Mouse (Mus musculus): ENCODE results near the gene Gm42715.

Gene Gm42715

DNA sequence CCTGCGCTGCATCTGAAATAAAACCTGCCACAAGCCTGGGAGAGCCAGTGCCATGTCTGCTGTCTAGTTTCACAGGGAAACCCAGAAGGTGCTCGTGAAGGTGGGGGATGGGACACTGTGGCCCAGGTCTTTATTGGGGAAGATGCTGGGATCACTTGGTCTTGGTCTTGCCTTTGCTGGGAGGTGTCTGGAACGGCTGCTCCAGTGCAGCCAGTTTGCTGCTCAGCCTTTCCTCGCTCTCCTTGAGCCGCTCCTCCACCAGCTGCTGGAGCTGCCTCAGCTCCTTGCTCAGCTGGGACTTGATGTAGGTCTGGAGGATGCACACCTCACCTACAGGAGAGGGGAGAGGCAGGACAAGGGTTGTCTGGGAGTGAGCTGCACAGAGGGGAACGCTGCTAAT, 63.9 kb downstream of the Gm42715 start:
- DNase-seq (ENCODE audit: low read depth in 1 of 2, low spot score in 2 of 2), result no peak

DNA sequence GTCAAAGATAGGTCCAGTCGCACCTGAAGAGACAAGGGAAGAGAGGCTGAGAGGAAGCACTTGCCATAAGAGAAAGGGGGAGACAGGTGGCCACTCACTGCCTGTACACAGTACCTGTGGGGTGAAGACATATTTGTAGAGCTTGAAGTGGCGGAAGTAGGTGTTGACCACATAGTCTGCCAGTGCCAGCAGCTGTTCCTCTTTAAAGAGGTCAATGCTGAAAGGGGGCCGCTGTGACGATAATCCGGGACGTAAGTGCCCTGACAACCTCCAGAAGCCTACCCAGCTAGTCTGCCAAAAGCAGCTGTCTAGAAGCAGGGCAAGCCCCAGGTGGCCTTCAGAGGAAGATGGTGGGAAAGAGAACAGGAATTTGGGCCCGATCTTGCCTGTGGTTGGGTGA, 65.6 kb downstream of the Gm42715 start:
- no peak for DNase-seq (ENCODE audit: low read depth in 1 of 2, low spot score in 2 of 2)

GRCm38 (mm10) chr7:127586149-127586548, 66.8 kb downstream of the Gm42715 start:
- DNase-seq (ENCODE audit: low read depth in 1 of 2, low spot score in 2 of 2), result no peak

- DNase-seq (ENCODE audit: low read depth in 1 of 2, low spot score in 2 of 2), result no peak
These were observed 67.8 kb downstream of the Gm42715 start for GRCm38 (mm10) chr7:127587196-127587595.

- peak; percentile 90 to 93 for DNase-seq (ENCODE audit: low read depth in 1 of 2, low spot score in 2 of 2)
These were observed 68.9 kb downstream of the Gm42715 start, which contains the start of the genes Ccdc189 and Rnf40 for GRCm38 (mm10) chr7:127588011-127588871. Gene Ccdc189, minus strand, starts transcription at chr7:127588595. Gene Rnf40, plus strand, starts transcription at chr7:127588767.

DNA sequence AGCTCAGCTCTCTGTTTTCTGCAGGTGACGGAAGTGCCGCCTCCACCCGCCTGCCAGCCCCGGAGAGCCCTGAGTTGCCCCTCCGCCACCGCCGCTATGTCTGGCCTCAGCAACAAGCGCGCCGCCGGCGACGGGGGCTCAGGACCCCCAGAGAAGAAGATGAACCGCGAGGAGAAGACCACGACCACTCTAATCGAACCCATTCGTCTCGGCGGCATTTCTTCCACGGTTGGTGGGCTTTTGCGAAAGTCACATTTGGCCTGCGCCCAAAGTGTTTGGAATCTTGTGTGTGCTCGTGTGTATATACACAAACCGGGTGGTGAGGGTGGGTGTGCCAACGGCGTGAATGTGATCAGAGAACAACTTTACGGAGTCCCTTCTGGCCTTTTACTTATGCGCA, 69.5 kb downstream of the Gm42715 start:
- no peak for DNase-seq (ENCODE audit: low read depth in 1 of 2, low spot score in 2 of 2)

- DNase-seq (ENCODE audit: low read depth in 1 of 2, low spot score in 2 of 2), result no peak
These were observed 70.3 kb downstream of the Gm42715 start for GRCm38 (mm10) chr7:127589637-127590036.

DNA sequence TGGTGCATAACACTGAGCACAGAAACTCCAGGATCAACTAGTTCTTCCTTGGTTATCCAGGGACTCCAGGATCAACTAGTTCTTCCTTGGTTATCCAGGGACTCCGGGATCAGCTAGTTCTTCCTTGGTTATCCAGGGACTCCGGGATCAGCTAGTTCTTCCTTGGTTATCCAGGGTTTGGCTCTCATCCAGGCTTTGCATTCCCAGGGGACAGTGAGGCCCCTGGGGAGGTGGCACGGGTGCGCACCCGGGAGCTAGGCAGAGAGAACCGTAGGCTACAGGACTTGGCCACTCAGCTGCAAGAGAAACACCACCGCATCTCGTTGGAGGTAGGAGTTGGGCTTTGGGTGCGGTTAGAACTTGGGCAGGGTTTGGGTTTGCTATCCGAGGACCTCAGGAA, 71.7 kb downstream of the Gm42715 start:
- no peak for DNase-seq (ENCODE audit: low read depth in 1 of 2, low spot score in 2 of 2)

GRCm38 (mm10) chr7:127592575-127592974, 73.2 kb downstream of the Gm42715 start:
- DNase-seq (ENCODE audit: low read depth in 1 of 2, low spot score in 2 of 2), result no peak

- no peak for DNase-seq (ENCODE audit: low read depth in 1 of 2, low spot score in 2 of 2)
These were observed 77.4 kb downstream of the Gm42715 start for GRCm38 (mm10) chr7:127596747-127597146.

DNA sequence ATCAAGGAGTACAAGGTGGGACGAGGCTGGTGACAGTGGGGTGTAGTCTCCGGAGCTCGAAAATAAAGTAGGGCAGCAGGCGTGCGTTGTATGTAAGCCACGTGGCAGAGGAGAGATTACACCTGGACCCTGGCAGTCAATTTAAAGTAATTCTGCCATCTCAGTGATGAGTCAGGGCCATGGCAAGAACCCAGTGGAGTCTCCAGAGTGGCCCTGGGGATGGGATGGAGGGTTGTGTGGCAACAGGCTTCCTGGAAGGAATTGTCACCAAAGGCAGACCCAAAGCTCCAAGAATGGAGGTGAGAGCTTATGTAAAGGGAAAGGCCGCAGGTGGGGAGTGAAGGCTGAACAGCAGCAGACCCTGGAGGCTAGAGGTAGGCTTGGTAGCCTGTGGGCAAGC, 81.2 kb downstream of the Gm42715 start:
- DNase-seq (ENCODE audit: low read depth in 1 of 2, low spot score in 2 of 2), result no peak

DNA sequence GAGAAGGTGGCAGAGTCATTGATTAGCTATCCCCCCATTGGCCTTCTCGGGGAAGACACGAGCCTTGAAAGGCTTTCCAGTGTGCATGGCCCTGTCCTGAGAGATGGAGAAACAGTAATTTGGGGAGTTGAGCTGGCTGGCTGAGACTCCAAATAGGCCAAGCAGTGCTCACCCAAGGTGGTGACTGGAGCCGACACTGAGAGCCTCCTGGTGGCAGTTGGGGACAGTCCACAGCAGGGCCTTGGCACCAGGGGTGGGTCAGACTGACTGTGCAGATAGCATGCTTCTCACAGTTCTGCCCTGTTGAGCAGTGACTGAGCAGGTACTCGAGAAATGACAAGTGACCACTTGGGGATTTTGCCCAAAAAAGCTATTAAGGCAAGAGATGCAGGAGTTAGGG, 82.4 kb downstream of the Gm42715 start:
- no peak for DNase-seq (ENCODE audit: low read depth in 1 of 2, low spot score in 2 of 2)

GRCm38 (mm10) chr7:127602903-127603302, 83.5 kb downstream of the Gm42715 start:
- no peak for DNase-seq (ENCODE audit: low read depth in 1 of 2, low spot score in 2 of 2)

GRCm38 (mm10) chr7:127604256-127604655, 84.9 kb downstream of the Gm42715 start:
- DNase-seq (ENCODE audit: low read depth in 1 of 2, low spot score in 2 of 2), result no peak

GRCm38 (mm10) chr7:127607150-127607549, 87.8 kb downstream of the Gm42715 start:
- no peak for DNase-seq (ENCODE audit: low read depth in 1 of 2, low spot score in 2 of 2)

GRCm38 (mm10) chr7:127611011-127611410, 91.6 kb downstream of the Gm42715 start:
- no peak for DNase-seq (ENCODE audit: low read depth in 1 of 2, low spot score in 2 of 2)

DNA sequence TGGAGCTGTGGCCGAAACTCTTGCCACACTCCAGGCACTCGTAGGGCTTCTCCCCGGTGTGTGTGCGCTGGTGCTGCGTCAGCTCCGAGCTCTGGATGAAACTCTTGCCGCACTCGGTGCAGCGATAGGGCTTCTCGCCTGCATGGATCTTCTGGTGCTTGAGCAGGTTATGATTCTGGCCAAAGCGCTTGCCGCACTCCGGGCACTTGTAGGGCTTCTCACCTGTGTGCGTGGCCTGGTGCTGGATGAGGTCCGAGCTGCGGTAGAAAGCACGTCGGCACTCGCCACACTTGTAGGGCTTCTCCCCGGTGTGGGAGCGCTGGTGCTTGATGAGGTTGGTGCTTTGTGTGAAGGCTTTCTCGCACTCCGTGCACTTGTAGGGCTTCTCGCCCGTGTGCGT, 92.2 kb downstream of the Gm42715 start:
- DNase-seq (ENCODE audit: low read depth in 1 of 2, low spot score in 2 of 2), result no peak

GRCm38 (mm10) chr7:127613501-127613900, 94.1 kb downstream of the Gm42715 start:
- DNase-seq (ENCODE audit: low read depth in 1 of 2, low spot score in 2 of 2), result no peak

GRCm38 (mm10) chr7:127614091-127614490, 94.7 kb downstream of the Gm42715 start:
- DNase-seq (ENCODE audit: low read depth in 1 of 2, low spot score in 2 of 2), result no peak

- no peak for DNase-seq (ENCODE audit: low read depth in 1 of 2, low spot score in 2 of 2)
These were observed 95.1 kb downstream of the Gm42715 start for GRCm38 (mm10) chr7:127614511-127614890.

DNA sequence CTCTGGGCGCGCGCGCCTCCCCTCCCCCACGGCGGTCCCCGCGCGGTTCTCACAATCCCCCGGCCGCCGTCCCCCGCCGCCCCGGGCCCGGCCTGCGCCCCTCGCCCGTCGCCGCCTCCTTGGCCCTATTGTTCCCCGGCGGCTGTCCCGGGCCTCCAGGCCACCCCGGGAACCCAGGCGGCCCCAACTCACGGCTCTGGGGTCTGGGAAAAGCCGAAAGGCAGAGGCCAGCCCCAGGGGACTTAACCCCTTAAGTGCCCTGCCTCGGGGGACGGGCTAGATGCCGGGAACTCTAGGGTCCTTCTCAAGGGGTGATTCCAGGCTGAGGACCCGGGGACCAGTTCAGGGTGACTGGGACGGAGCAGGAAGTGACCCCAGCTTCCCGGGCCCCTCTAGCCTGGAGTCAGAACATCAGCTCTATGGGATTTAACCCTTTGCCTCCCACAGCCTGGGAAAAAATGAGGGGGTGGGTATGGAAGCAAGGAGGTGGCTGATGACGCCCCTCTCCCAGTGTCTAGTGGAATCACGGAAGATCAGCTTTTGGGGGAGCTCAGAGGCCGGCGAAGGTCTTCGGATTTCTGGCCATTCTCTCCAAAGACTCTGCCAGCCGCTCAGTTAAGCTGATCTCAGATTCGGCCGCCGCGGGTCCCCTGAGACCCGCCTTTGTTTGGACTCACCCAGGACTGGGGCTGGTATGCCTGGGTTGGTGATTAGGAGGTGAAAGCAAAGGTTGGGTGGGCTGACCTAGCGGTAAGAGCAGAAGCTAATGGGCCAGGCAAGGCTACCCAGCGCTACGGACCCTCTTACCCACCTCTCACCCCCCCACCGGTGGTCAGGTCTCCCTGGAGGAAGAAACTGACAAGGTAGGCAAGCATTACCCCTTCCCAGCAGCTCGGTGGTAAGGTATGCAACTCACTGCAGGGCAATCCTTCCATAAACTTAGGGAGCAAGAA, 95.8 kb downstream of the Gm42715 start, which contains the start of gene Zfp629:
TSS of gene Zfp629 (minus strand) at position 907 of the 953 bp plus-strand sequence.
- peak in 1 of 2 experiments; percentile 28 for DNase-seq (ENCODE audit: low read depth in 1 of 2, low spot score in 2 of 2)

DNA sequence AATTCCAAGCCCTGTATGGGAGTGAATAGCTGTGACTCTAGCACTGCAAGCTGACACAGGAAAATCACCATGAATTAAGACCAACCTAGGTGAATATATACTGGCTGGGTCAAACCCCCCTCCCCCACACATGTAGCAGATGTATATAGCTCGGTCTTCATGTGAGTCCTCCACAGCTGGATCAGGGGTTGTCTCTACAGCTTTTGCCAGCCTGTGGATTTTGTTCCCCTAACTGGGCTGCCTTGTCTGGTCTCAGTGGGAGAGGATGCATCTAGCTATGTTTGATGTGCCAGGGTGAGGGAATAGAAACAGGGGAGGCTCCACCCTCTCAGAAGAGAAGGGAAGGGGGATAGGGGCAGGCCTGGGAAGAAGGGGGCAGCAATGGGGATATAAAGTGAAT, 97.0 kb downstream of the Gm42715 start:
- no peak for DNase-seq (ENCODE audit: low read depth in 1 of 2, low spot score in 2 of 2)

Data from monocyte, adult 2 months (primary cell).